Mouse (Mus musculus) megakaryocyte, adult 5-6 weeks (primary cell): ENCODE results near the gene Zfp185. TPM values are rescaled to one million over a fixed set of nuclear protein-coding genes. Genes with fewer than 3 reads are reported as not detected.
"Not testable (repeated sequence)": the region's sequence is repeated elsewhere in the genome, so short reads cannot be mapped to it uniquely, and the experiment has no call there.

Experiments
- ATAC-seq: 2 replicates; pipeline ENCODE4 v1.8.0; 2016; ENCODE audit warnings: mild to moderate bottlenecking, inconsistent platforms; ENCODE audit not compliant: poor library complexity, severe bottlenecking
- total RNA-seq, 2 experiments: library from RNA; stranded (forward) in 1 of 2; stranded (reverse) in 1 of 2; fragments of 153-499, 151-499 nt in 1 of 2; fragments of 221-1000, 200-1000 nt in 1 of 2; gene quantifications; 2 replicates each; pipeline versions ENCODE4 v1.2.3 to v1.2.4; 2015 to 2017

Gene Zfp185
- total RNA-seq, 2 experiments from 2014 or later: not detected

DNA sequence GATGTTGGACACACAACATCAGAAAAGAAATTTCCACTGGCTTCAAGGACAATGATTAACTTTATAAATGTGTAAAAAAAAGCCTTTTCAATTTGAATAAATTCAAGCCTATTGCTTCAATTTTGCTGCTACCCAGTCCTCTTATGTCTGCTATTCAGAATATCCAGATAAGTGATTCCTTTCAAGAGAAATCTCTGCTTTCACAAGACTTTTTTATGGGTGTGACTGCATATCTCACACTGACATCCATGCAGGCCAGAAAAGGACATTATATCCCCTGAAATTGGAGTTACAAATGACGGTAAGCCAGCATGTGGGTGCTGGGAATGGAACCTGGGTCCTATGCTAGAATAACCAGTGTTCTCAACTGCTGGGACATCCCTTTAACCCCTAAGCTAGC is 74.4 kb downstream of the Zfp185 start:
- no peak for ATAC-seq

- ATAC-seq: no peak
These were observed 75.2 kb downstream of the Zfp185 start for GRCm38 (mm10) chrX:73062323-73062722.

DNA sequence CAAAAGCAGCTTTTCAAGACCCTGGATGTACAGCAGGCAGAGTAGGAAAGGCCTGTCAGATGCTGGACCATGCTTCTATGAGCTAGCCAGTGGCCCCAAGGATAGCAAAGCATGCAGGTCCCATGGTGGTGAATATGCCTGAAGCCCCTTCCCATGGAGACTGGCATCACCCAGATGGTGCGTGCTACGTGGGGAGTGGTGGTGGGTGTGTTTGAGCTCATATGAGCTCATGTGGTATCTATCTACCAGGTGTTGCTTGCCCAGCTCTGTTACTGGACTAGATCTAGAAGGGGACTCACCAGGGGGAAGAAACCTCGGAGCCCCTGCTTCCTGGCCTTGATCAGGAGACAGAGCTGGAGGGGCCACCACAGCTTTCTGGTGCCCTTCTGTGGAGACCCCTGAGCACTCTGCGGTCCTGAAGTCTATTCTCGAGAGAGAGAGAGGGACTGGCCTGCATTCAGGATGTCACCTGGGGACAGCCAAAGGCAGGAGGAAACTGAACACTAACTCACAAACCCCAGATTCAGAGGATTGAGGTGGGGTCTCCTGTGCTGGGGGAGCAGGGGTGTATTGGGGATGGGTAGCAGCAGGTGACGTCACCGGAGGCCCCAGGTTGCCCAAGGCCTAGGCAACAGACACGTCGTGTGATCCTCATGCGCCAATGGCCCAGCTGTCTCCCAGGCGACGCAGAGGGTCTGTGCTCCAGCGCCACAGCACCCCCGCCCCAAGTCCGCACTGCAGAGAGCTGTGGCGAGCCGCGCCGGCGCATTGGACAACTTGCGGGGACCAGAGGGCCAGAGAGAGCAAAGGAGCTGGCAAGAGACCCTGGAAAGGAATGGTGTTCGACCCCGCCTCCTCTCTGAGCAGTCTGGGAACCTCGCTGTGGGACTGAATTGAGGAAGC is 76.6 kb downstream of the Zfp185 start:
- ATAC-seq: no peak

GRCm38 (mm10) chrX:73064415-73064793 is 77.3 kb downstream of the Zfp185 start, which contains the start of gene Pnma3:
Gene Pnma3, plus strand, starts transcription at chrX:73064787.
- ATAC-seq: no peak

DNA sequence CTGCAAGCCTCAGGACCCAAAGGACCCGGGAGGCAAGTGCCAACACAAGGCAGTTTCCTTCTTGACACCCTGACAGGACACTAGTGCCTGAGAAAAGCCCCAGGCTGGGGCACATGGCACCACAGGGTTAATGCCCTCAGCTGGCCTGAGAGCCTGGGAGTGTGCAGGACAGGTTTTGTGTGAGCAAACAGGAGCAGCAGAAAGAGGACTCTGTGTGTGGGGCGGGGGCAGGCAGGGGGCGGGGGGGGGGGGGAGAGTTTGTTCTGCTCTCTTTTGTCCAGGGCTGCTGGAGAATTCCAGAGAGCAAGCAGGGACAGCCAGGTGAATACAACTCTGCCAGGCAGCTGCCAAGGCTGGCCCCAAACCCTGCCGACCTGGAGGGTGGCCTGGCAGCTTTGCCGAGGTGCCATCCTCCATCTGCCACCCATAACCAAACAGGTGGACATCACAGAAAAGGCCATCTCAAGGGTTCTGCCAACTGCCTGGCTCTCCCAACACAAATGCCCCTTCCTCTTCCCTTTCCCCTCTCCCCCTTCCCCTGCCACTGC is 79.7 kb downstream of the Zfp185 start:
- ATAC-seq: not testable (repeated sequence)

Other genes starting within 250 kb of the Zfp185 start
- not detected in 2 replicates for gene Gabrq, start 162.2 kb upstream of the Zfp185 start, total RNA-seq (2015)
- not detected in 2 replicates for gene Gabrq, start 162.2 kb upstream of the Zfp185 start, total RNA-seq (2017)
- 60.0 and 60.4 TPM in 2 replicates for gene Cetn2, start 68.9 kb upstream of the Zfp185 start, total RNA-seq (2015)
- gene Cetn2, start 68.9 kb upstream of the Zfp185 start, total RNA-seq (2017): 51.9 and 55.3 TPM in 2 replicates
- gene Nsdhl, start 68.8 kb upstream of the Zfp185 start, total RNA-seq (2015): 17.0 and 17.4 TPM in 2 replicates
- 14.1 and 14.7 TPM in 2 replicates for gene Nsdhl, start 68.8 kb upstream of the Zfp185 start, total RNA-seq (2017)
- gene Pnma5, start 49.8 kb downstream of the Zfp185 start, total RNA-seq (2015): not detected in 2 replicates
- gene Pnma5, start 49.8 kb downstream of the Zfp185 start, total RNA-seq (2017): not detected in 2 replicates
- not detected in 2 replicates for gene Pnma3, start 77.4 kb downstream of the Zfp185 start, total RNA-seq (2015)
- gene Pnma3, start 77.4 kb downstream of the Zfp185 start, total RNA-seq (2017): not detected in 2 replicates
- gene Xlr4a, start 95.1 kb downstream of the Zfp185 start, total RNA-seq (2015): 6.4 and 9.1 TPM in 2 replicates
- gene Xlr4a, start 95.1 kb downstream of the Zfp185 start, total RNA-seq (2017): 0.45 and 7.4 TPM in 2 replicates
- not detected in 2 replicates for gene Xlr3a, start 109.8 kb downstream of the Zfp185 start, total RNA-seq (2015)
- gene Xlr3a, start 109.8 kb downstream of the Zfp185 start, total RNA-seq (2017): 0.22 and 0.37 TPM in 2 replicates
- gene Gm14685, start 129.7 kb downstream of the Zfp185 start, total RNA-seq (2015): not detected in 2 replicates
- not detected in 2 replicates for gene Gm14685, start 129.7 kb downstream of the Zfp185 start, total RNA-seq (2017)
- not detected in 2 replicates for gene Xlr5b, start 161.5 kb downstream of the Zfp185 start, total RNA-seq (2015)
- not detected in 2 replicates for gene Xlr5b, start 161.5 kb downstream of the Zfp185 start, total RNA-seq (2017)
- gene DXBay18, start 162.1 kb downstream of the Zfp185 start, total RNA-seq (2015): not detected in 2 replicates
- gene DXBay18, start 162.1 kb downstream of the Zfp185 start, total RNA-seq (2017): not detected in 2 replicates
- not detected in 2 replicates for gene Spin2d, start 189.7 kb downstream of the Zfp185 start, total RNA-seq (2015)
- gene Spin2d, start 189.7 kb downstream of the Zfp185 start, total RNA-seq (2017): not detected in 2 replicates
- 3.9 and 8.3 TPM in 2 replicates for gene Xlr3b, start 204.9 kb downstream of the Zfp185 start, total RNA-seq (2015)
- 2.9 and 3.3 TPM in 2 replicates for gene Xlr3b, start 204.9 kb downstream of the Zfp185 start, total RNA-seq (2017)
- 7.1 and 12.5 TPM in 2 replicates for gene Xlr4b, start 227.0 kb downstream of the Zfp185 start, total RNA-seq (2015)
- 8.4 and 10.8 TPM in 2 replicates for gene Xlr4b, start 227.0 kb downstream of the Zfp185 start, total RNA-seq (2017)
- 4.0 and 4.7 TPM in 2 replicates for gene F8a, start 241.0 kb downstream of the Zfp185 start, total RNA-seq (2015)
- gene F8a, start 241.0 kb downstream of the Zfp185 start, total RNA-seq (2017): 3.9 and 4.1 TPM in 2 replicates